Mouse (Mus musculus): ENCODE results near the gene Stbd1.

The Stbd1 gene

DNA sequence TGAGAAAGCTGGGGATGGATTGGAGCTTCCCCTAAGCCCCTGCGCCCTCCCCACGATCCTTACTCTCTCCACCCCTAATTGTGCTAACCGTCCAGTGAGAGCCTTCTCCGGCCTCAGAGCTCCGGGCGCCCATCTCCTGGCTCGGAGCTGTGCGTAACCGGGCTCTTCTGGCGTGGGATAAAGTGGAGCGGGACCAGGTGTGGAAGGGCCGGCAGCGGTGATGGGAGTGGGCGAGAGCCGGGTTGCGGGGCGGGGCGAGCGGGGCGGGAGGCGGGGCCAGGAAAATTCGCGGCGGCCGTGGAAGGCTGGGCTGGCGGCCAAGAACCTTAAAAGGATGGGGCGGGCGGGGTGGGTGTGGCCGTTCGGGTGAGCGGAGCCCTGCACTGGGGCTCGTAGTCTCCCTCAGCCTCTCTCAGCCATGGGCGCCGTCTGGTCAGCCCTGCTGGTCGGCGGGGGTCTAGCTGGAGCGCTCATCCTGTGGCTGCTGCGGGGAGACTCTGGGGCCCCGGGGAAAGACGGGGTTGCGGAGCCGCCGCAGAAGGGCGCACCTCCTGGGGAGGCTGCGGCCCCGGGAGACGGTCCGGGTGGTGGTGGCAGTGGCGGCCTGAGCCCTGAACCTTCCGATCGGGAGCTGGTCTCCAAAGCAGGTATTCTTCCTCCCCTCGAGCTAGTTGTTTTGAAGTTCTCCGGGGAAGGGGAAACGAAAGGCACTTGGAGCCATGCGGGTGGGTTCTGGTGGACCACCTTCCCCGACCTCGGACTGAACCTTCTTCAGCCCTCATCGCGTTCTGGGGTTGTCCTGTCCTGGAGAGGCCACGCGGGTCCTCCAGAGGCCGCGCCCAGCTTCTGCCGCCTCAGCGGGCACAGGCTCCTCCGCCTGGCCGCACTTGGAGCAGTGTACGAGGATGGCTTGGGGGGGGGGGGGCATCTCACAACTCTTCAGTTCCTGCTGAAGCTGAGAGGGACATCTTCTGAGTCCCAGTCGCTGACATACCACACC lies at the start of gene Stbd1:
Gene Stbd1, plus strand, starts transcription at position 351 of the 1,000 bp plus-strand sequence.
- CTCF ChIA-PET = interaction anchor here (0.6 to 0.7 kb wide), 3 partner anchors 413 to 995 kb away, joined by 4 to 7 read pairs (median 4); no protein-coding TSS in a partner anchor

DNA sequence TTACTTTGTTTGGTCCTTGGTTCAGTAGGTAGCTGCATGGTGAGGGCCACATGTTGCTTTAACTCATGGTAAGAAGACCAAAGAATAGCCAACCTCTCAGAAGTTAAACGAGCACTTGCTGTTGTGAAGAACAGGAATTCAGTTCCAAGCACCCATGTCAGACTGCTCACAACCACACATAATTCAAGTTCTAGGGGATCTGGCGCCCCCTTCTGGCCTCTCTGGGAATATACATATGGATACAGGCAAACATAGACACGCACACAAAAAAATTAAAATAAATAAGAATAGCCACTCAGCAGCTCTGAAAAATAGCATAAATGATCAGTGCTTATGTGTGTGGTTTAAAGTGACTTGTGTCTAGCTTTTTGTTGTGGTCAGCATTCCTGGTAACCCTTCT lies 48.9 kb upstream of the Stbd1 start:
- CTCF ChIA-PET = interaction anchor here (0.6 kb wide), 1 partner anchor 26 kb away, joined by 10 read pairs; no protein-coding TSS in a partner anchor

DNA sequence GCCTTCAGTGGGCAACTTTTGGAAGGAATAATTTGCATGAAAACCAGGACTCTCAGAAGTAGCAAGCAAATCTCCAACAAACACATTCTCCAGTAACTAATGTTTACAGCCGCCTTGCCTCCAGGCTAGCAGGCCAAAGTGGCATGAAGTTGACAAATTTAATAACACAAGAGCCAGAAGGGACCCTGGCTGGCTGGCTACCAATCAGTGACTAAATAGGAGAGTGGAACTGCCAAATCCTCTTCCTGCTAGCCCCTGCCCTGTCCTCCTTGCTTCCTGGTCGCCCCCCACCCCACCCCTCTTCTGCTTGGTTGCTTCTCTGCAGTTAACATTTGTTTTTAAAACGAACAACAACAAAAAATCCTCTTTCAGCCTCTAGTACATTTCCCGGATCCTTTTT lies 48.4 kb upstream of the Stbd1 start:
- CTCF ChIA-PET = interaction anchor here (0.6 kb wide), 1 partner anchor 27 kb away, joined by 10 read pairs; no protein-coding TSS in a partner anchor

DNA sequence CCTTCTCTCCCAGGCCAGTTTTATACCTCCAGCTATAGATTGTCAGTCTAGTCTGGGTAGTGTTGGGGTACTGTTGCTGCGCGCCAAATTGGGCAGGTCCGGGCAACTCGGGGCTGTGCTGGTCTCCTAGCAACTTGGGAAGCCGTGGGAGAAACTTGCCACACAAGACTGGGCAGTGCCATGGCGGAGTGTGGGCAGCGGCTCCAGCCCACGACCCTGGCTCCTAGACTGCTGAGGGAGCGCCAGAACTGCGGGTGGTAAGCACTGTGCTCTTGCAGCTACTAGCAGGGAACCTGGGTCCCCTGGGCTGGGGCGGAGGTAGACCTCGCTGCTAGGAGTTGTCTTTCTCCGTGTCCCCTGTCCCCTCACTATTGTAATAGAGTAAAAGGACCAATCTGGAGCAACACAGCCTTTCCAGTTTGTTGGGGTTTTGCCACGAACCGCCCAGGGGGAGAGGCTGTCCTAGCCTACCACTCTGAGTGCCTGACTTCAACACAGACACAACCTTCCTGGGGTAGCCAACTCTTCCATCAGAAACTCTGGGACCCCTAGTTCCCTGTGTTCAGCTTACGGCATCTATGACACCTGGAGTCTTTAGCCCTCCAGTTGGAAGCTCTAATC lies 47.8 kb upstream of the Stbd1 start, which contains the start of gene Fam47e:
Gene Fam47e, plus strand, starts transcription at position 179 of the 621 bp plus-strand sequence.
- CTCF ChIA-PET = interaction anchor here (0.6 kb wide), 1 partner anchor 27 kb away, joined by 10 read pairs; no protein-coding TSS in a partner anchor

DNA sequence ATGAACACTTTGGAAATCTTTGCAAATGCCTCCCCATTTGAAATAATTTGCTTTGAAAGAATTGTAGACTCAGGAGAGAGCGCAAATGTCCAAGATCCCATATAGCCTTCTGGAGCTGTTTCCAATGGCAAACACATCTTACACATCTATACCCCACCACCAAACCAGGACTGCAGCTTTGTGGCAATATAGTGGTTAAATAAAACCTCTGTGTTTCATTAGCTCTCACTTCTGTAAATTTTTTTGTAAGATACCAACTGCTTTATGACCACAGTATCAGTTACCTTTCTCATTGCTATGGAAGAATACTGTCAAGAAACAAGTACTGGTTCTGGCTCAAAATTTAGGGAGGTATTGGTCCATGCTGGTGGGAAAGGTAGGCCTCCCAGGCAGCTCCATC lies 46.9 kb upstream of the Stbd1 start:
- CTCF ChIA-PET = no interaction called here

DNA sequence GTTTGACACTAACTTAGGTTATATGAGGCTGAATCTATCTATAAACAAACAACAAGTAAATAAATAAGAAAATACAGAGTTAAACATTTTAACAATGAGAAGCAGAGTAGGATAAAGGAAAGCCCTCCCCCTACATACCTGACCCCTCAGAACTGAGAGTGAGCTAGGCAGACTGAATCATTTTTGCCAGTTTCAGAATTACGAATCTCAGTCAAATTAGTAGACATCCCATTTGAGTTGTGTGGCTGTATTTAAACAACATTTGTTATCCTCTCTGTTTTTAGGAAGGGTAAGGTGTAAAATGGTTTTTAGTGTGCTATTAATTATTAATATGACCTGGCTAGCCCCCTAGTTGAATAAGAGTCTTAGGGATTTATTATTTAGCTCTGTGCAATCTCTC lies 45.3 kb upstream of the Stbd1 start:
- CTCF ChIA-PET = interaction anchor here (0.7 kb wide), 1 partner anchor 269 kb away, joined by 3 read pairs; no protein-coding TSS in a partner anchor

DNA sequence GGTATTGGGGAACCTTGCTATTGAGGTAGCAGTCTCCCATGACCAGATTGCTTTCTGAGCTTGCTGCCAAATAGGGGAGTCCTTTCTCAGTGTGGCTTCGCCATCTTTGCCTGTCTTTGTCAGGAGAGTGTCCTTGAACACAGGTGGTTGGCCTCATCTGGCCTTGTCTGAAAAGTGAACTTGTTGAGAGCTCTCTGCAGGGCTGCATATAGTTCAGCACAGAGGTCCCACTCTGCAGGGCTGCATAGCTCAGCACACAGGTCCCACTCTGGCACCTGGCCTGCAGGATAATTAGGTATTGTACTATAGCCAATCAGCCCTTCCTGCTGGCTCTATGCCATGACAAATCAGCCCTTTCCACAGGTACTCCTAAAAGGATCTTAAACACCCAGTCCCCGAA lies 42.6 kb upstream of the Stbd1 start:
- CTCF ChIA-PET = no interaction called here

DNA sequence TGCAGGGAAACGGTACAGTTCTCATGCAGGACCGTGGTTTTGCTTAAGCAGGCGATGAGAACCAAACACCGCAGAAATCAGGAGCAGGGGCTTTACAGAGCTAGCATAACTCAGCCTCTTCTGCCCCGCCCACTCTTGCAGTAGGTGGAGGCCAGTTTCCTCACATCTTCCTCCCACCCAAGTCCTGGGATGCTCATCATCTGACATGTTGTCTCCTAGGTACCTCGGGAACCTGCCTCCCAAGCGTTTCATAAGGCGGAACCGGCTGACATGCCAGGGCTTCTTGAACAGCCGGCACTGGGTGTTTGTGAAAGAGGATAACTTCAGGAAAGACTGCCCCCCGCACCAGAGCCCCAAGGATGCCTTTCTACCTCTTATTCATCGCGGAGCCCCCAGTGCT lies 40.8 kb upstream of the Stbd1 start:
- CTCF ChIA-PET = interaction anchor here (0.6 kb wide), 1 partner anchor 324 kb away, joined by 3 read pairs; no protein-coding TSS in a partner anchor

DNA sequence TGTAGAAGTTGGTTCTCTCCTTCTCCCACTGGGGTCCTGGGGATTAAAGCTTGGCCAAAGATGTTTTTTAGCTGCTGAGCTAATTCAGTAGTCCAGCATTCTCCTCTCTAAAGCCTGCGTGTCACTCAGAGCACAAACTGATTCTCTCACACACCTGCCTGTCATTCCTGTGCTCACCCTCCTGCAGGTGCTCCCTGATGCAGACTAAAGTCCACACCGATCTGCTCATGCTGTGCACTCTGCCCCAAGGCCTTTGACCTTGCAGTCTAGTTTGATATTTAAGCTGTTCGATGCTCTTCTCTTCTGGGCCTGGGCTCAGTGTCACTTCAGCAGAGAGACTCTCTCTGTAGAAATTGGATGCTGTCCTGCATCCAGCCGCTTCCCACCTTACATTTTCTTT lies 31.6 kb upstream of the Stbd1 start:
- CTCF ChIA-PET = no interaction called here

DNA sequence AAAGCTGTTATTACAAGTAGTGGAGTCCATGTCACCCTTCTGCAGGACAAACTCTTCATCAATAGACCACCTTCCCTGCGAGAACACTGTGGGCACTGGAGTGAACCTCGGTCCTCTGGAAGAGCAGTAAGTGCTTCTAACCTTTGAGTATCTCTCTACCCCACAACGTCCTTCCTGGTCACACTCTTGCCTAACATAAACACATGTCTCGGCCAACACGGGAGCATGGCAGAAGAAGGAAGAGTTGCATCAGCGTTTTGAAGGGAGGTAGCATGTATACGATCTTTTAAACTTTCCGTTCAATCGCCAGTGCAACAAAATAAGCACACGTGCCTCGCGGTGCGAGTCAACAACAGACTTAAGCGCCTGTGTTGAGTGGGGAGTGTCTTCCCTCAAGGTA lies 23.3 kb upstream of the Stbd1 start:
- CTCF ChIA-PET = no interaction called here

DNA sequence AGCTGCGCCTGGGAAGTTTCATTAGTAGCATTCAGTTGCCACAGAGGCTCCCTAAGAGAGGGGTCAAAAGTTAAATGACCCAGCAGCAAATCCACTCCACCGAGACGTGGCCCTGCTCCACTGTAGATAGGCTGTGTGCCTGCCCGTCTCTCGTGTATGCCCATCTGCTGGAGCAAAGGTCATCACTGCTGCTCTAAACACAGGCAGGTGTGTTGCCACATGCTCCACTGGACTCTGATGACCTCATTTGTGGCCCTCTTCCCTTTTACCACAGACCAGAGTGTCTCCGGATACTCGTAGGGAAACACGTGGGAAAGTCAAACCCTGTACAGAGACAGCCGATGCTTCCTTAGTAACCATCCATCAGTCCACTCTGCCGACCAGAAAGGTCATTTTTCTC lies 16.9 kb upstream of the Stbd1 start:
- CTCF ChIA-PET = interaction anchor here (0.5 kb wide), 1 partner anchor 22 kb away, joined by 4 read pairs; no protein-coding TSS in a partner anchor

DNA sequence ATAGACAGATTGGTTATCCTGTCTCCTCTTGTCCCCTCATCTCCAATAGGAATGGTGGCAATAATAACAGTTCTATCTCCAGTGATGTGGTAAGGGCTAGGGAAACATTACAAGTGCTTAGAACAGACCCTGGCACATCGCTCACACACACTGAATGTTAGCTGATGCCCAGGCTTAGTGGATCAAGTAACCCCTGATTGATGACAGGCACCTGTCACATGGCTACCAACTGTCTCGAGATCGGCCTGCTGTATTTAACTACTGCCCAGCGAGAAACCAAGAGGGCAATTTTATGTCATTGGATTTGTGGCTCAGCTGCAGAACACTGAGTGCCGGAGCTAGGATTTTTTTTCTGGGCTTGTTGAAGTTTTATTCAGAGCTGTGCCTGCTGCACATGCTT lies 7.8 kb upstream of the Stbd1 start:
- CTCF ChIA-PET = no interaction called here

DNA sequence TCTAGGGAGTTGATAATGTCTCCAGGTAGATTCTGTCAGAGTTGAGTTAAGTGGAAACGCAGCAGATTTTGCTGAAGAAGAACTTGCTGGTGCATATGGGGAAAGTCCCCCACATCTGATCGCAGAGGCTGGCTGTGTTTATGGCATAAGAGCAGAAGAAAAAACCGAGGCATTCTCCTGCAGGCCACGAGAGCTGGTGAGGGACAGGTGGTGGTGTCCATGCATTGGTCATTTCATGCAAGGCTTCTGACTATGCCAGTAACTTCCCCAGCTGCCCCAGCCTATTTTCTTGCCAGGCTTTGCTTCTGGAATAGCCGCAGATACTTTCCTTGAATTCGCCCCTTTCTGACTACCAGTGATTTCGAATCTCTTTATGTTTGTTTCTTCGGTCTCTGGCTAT lies 6.0 kb upstream of the Stbd1 start:
- CTCF ChIA-PET = interaction anchor here (0.6 kb wide), 1 partner anchor 90 kb away, joined by 4 read pairs; the partner anchor contains the start of gene Scarb2

DNA sequence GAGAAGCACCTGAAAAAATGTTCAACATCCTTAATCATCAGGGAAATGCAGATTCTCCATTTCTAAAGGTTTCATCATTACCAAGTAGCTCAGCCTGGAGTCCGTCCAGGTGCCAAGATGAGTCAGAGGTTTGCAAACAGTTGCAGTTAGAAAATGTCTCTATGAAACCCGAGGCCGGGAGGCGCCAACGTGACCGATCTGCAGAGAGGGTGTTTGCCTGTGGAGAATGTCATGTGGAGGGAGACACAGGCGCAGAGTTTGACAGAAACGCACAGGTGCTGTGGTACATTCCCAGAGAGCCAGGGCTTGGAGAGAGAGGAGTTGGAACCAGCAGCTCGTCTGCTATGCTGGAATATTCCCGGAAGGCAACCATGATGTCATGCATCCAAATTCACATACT lies 3.8 kb upstream of the Stbd1 start:
- CTCF ChIA-PET = no interaction called here

DNA sequence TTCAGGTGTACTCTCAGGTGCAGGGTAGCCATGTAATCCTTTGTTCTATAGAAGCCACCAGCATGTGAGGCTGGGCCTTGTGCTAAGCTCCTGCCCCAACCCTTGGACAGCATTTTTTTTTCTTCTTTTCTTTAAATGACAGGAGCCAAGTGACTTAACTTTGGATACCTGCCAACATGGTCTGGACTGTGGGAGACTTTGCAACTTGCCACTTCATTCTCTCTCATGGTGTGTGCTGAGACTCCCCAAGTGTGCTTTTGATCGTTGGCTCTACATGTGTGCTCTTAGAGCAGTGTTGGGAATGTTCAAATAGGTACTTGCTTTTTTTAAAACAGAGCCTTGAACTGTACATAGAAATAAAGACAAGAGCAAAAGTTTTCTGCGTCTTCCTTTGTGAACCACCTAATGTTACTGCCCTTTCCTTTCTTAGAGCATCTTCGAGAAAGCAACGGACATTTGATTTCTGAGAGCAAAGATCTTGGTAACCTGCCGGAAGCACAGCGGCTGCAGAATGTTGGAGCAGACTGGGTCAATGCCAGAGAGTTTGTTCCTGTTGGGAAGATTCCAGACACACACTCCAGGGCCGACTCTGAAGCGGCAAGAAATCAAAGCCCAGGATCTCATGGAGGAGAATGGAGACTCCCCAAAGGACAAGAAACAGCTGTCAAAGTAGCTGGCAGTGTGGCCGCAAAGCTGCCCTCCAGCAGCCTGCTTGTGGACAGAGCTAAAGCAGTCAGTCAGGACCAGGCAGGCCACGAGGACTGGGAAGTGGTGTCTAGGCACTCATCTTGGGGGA lies 1.8 kb downstream of the Stbd1 start:
- CTCF ChIA-PET = no interaction called here

DNA sequence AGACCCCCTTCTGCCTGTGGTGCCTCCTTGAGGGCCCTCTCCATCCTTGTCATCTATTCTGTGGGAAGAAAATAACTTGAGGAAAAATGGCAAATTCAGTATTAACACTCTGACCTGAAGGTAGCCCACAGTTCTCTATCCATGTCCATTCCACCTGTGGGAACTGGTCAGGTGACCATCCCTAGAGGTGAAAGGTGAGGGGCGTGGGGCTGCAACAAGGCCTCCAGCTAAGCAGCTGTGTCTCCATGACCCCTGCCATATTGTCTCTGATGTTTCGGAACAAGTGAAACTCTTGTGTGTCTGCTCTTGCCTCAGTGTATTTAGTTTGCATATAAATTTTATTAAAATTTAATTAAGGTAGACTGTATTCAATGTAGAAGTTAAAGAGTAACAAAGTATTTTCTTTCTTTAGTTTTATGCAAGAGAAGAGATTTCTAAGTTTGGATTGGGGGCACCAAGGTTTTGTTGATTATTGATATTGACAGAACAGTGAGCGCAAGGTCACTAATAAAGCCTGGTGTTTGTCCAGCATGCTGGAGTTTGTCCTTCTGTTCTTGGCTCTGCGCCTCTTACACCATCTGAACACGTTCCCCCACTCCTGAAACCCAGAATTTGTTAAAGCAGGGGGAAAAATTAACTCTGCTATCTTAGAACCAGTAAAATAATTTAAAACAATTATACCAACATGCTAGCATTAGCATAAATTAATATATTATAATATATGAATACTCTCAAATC lies 4.8 kb downstream of the Stbd1 start:
- CTCF ChIA-PET = no interaction called here

DNA sequence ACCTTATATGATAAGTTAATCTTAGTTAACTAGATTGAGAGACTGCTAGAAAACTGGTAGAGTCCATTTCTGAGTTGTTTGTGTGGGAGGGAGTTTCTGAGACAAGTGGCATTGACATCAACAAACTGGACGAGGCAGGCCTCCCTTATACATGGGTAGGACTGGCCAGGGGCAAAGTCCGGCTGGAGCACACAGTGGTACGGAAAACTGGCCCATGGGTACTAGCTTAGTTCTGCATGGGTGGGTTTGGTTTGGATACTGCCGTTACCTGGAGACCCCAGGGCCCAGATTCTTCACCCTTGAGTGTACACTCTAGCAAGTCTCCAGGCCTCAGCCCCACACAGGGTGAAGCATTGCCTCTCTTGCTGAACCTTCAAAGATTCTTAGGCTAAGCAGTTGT lies 9.9 kb downstream of the Stbd1 start:
- CTCF ChIA-PET = no interaction called here

DNA sequence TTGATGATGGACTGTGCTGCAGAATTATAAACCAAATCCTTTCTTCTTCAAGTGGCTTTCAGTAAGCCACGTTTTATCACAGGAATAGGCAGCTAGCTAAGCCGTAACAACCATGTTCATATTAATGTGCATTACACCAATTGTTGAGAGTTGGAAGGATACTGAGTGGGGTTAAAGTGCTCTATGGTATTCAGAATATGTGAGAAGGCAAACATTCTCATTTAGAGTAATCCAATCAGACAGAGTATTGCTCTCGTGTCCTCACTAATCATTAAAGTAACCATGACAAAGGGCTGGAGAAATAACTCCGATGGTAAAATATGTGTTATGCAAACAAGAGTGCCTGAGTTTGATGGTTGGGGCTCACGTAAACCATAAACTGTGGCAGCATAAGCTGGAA lies 19.0 kb downstream of the Stbd1 start:
- CTCF ChIA-PET = no interaction called here

DNA sequence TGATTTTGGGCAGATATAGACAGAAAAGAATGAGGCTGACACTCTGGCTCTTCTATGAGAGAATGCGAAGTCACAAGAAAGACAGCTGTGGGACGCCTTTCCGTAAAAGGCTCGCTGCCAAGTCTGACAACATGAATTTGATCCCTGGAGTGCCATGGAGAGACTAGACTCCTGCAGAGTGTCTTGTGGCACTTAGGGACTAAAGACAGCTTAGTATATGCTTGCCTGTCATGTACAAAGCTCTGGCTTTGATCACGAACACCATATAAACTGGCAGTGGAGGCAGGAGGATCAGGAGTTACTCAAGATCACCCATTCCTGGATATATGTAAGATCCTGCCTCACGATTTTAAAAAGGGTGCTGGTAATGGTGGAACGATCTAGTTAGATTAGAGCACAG lies 25.1 kb downstream of the Stbd1 start:
- CTCF ChIA-PET = no interaction called here

DNA sequence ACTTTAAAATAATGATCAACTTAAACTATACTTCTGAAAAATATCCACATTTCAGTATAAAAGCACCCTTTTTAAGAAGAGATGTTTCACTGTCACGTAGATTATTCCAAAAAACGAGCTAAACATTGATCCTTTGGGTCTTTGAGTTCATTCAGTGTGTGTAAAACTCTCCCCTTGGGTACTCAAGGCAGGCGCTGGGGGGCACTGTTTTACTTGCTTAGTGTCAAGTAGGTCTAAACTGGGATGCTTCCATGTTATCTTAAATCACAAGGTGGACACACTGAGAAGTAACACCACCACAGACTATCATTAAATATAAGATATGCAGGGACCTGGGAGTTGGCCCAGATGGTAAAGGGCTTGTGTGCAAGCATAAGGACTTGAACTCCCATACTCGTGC lies 30.7 kb downstream of the Stbd1 start:
- CTCF ChIA-PET = no interaction called here

DNA sequence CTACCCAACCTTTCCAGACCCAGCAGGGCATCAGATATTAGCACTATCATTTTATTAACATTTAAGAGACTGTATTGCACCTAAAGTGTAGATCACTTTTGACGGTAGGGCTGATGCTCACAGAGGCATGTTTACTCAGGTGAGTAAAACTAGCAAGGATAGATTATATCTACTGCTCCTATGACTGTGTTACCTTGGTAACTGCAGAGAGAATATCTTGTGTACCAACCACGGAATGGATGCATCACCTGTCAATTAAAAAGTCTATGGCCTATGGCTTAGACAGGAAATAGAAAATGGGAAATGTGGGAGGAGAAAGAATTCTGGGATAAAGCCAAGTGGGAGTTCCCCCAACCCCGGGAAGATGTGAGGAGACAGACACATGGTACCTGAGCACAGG lies 32.1 kb downstream of the Stbd1 start:
- CTCF ChIA-PET = no interaction called here
